Comparison of ENCODE assay signal across 19 mouse cellular contexts in genomic region chr2:162900590-162900916, GRCm38 (mm10). TPM values are rescaled to one million over a fixed set of nuclear protein-coding genes. Genes with fewer than 3 reads are reported as not detected.
DNase-seq lines count a peak whose midpoint lies in the region; ATAC-seq and TF ChIP-seq lines count a peak whose summit lies in the region.
"Had no signal": no experiment of that assay in that cellular context is flagged by ENCODE, and none has a peak within 500 bp of the region (broad histone marks: within the 10 kb centered on the region; RNA-seq: fewer than 3 reads in every experiment).

No protein-coding gene starts in this region.

- TF ChIP-seq POLR2A in thymus, adult 2 months (IDR thresholded peaks at IDR 0.05; ENCODE audit: control insufficient read depth, extremely low read depth, insufficient read depth, low read length, poor library complexity): no peak

- TF ChIP-seq CTCF in thymus, adult 2 months (IDR thresholded peaks at IDR 0.05; ENCODE audit: borderline replicate concordance, control insufficient read depth, extremely low read depth, insufficient read depth, low read length, poor library complexity): no peak

- H3K27me3 ChIP-seq in forebrain, embryonic 13.5 days: no peaks in the 10 kb centered on the region
- no peaks in the 10 kb centered on the region for H3K27me3 ChIP-seq in forebrain, embryonic 10.5 days (ENCODE audit: poor library complexity, severe bottlenecking)
- no peaks in the 10 kb centered on the region for H3K27me3 ChIP-seq in neural tube, embryonic 13.5 days
- H3K27me3 ChIP-seq in neural tube, embryonic 15.5 days (replicated peaks): no peaks in the 10 kb centered on the region
- H3K27me3 ChIP-seq in intestine, embryonic 14.5 days (replicated peaks; ENCODE audit: control insufficient read depth, insufficient read depth, low read length): no peaks in the 10 kb centered on the region
- H3K27me3 ChIP-seq in thymus, adult 2 months (ENCODE audit: control insufficient read depth, insufficient read depth, low read length): no peaks in the 10 kb centered on the region
- H3K27me3 ChIP-seq: heart, embryonic 12.5 days; limb, embryonic 12.5 days; midbrain, embryonic 15.5 days; neural tube, embryonic 12.5 days had no signal

- no peak overlapping the region for H3K9ac ChIP-seq in forebrain, embryonic 13.5 days
- no peak overlapping the region for H3K9ac ChIP-seq in neural tube, embryonic 13.5 days
- no peak overlapping the region for H3K9ac ChIP-seq in neural tube, embryonic 15.5 days (replicated peaks)
- H3K9ac ChIP-seq in intestine, embryonic 14.5 days (ENCODE audit: low read length): no peak overlapping the region
- H3K9ac ChIP-seq: heart, embryonic 12.5 days; limb, embryonic 12.5 days; midbrain, embryonic 15.5 days; neural tube, embryonic 12.5 days had no signal

- no peaks in the 10 kb centered on the region for H3K36me3 ChIP-seq in forebrain, embryonic 13.5 days (ENCODE audit: poor library complexity, severe bottlenecking)
- H3K36me3 ChIP-seq in forebrain, embryonic 10.5 days (replicated peaks): no peaks in the 10 kb centered on the region
- H3K36me3 ChIP-seq in neural tube, embryonic 13.5 days: no peaks in the 10 kb centered on the region
- no peaks in the 10 kb centered on the region for H3K36me3 ChIP-seq in neural tube, embryonic 15.5 days
- no peaks in the 10 kb centered on the region for H3K36me3 ChIP-seq in intestine, embryonic 14.5 days (ENCODE audit: control insufficient read depth, insufficient read depth, low read length)
- H3K36me3 ChIP-seq in thymus, adult 2 months (ENCODE audit: control insufficient read depth, insufficient read depth, low read length): no peaks in the 10 kb centered on the region
- H3K36me3 ChIP-seq: heart, embryonic 12.5 days; limb, embryonic 12.5 days; midbrain, embryonic 15.5 days; neural tube, embryonic 12.5 days had no signal

- ATAC-seq in forebrain, embryonic 13.5 days: 0 out of 2 replicates have a peak, but pooled peaks have one; percentile 27
- peak; percentile 23; the same call in 1 of the 2 replicates for ATAC-seq in neural tube, embryonic 13.5 days (ENCODE audit: low read depth)
- ATAC-seq in neural tube, embryonic 15.5 days (ENCODE audit: low FRiP score): no peak
- ATAC-seq in intestine, embryonic 14.5 days (replicated peaks; ENCODE audit: low FRiP score, low TSS enrichment, low read depth): peak; percentile 47; the same call in 1 of the 2 replicates
- ATAC-seq: midbrain, embryonic 15.5 days had no signal

- WGBS in forebrain, embryonic 13.5 days: 4% methylated on average over 2 of the region's 2 CpGs
- 11% methylated on average over 2 of the region's 2 CpGs for WGBS in forebrain, embryonic 10.5 days
- WGBS in neural tube, embryonic 13.5 days: 3% methylated on average over 2 of the region's 2 CpGs
- WGBS in neural tube, embryonic 15.5 days: 15% methylated on average over 2 of the region's 2 CpGs
- WGBS in intestine, embryonic 14.5 days: 37% methylated on average over 2 of the region's 2 CpGs
- 49% methylated on average over 2 of the region's 2 CpGs for WGBS in thymus, adult 2 months

- H3K27ac ChIP-seq in forebrain, embryonic 13.5 days: peak overlapping the region; percentile 48
- H3K27ac ChIP-seq in forebrain, embryonic 10.5 days: no peak overlapping the region
- H3K27ac ChIP-seq in neural tube, embryonic 13.5 days (replicated peaks): 0 out of 2 replicates have a peak overlapping the region, but pooled peaks have one; percentile 18
- no peak overlapping the region for H3K27ac ChIP-seq in neural tube, embryonic 15.5 days (replicated peaks)
- peak overlapping the region; percentile 62; the same call in 1 of the 2 replicates for H3K27ac ChIP-seq in intestine, embryonic 14.5 days (ENCODE audit: low read depth)
- no peak overlapping the region for H3K27ac ChIP-seq in thymus, adult 2 months (ENCODE audit: control insufficient read depth, insufficient read depth, low read length)
- H3K27ac ChIP-seq: limb, embryonic 12.5 days; midbrain, embryonic 15.5 days; neural tube, embryonic 12.5 days had no signal

- H3K9me3 ChIP-seq in forebrain, embryonic 13.5 days (replicated peaks): no peaks in the 10 kb centered on the region
- H3K9me3 ChIP-seq in forebrain, embryonic 10.5 days: no peaks in the 10 kb centered on the region
- H3K9me3 ChIP-seq in neural tube, embryonic 13.5 days: no peaks in the 10 kb centered on the region
- H3K9me3 ChIP-seq in neural tube, embryonic 15.5 days (replicated peaks): no peaks in the 10 kb centered on the region
- H3K9me3 ChIP-seq in intestine, embryonic 14.5 days (ENCODE audit: control insufficient read depth, low read length): no peaks in the 10 kb centered on the region
- H3K9me3 ChIP-seq: heart, embryonic 12.5 days; limb, embryonic 12.5 days; midbrain, embryonic 15.5 days; neural tube, embryonic 12.5 days had no signal

- DNase-seq in forebrain, embryonic 10.5 days (ENCODE audit: extremely low spot score, low spot score): no peak
- no peak for DNase-seq in intestine, embryonic 14.5 days (ENCODE audit: low spot score)
- DNase-seq in thymus, adult 2 months: no peak
- DNase-seq in layer of hippocampus, adult 11-12 months (ENCODE audit: low spot score): no peak
- DNase-seq: adrenal gland, adult 2 months; cerebellum, adult 18-20 months; heart, postnatal 4 days; lung, postnatal 14 days; spleen, adult 18-20 months; thymus, postnatal 25 days had no signal

- H3K4me2 ChIP-seq in forebrain, embryonic 13.5 days: no peak overlapping the region
- no peak overlapping the region for H3K4me2 ChIP-seq in neural tube, embryonic 13.5 days
- no peak overlapping the region for H3K4me2 ChIP-seq in neural tube, embryonic 15.5 days
- no peak overlapping the region for H3K4me2 ChIP-seq in intestine, embryonic 14.5 days (ENCODE audit: low read length)
- H3K4me2 ChIP-seq: heart, embryonic 12.5 days; limb, embryonic 12.5 days; midbrain, embryonic 15.5 days; neural tube, embryonic 12.5 days had no signal

- H3K4me3 ChIP-seq in forebrain, embryonic 13.5 days: no peak overlapping the region
- H3K4me3 ChIP-seq in forebrain, embryonic 10.5 days: no peak overlapping the region
- no peak overlapping the region for H3K4me3 ChIP-seq in neural tube, embryonic 13.5 days
- no peak overlapping the region for H3K4me3 ChIP-seq in neural tube, embryonic 15.5 days (replicated peaks)
- H3K4me3 ChIP-seq in intestine, embryonic 14.5 days (ENCODE audit: low read depth, low read length): no peak overlapping the region
- H3K4me3 ChIP-seq in thymus, adult 2 months (ENCODE audit: control insufficient read depth, insufficient read depth, low read length): no peak overlapping the region
- H3K4me3 ChIP-seq: heart, embryonic 12.5 days; limb, embryonic 12.5 days; midbrain, embryonic 15.5 days; neural tube, embryonic 12.5 days had no signal

- H3K4me1 ChIP-seq in forebrain, embryonic 13.5 days: peaks cover 15% of the 10 kb centered on the region
- H3K4me1 ChIP-seq in forebrain, embryonic 10.5 days: peaks cover 23% of the 10 kb centered on the region
- H3K4me1 ChIP-seq in neural tube, embryonic 13.5 days (replicated peaks): peaks cover 10% of the 10 kb centered on the region
- peaks cover 7% of the 10 kb centered on the region for H3K4me1 ChIP-seq in neural tube, embryonic 15.5 days
- no peaks in the 10 kb centered on the region for H3K4me1 ChIP-seq in intestine, embryonic 14.5 days (replicated peaks; ENCODE audit: control insufficient read depth, insufficient read depth, low read length)
- H3K4me1 ChIP-seq in thymus, adult 2 months (replicated peaks; ENCODE audit: control insufficient read depth, insufficient read depth, low read length): no peaks in the 10 kb centered on the region
- H3K4me1 ChIP-seq: limb, embryonic 12.5 days had no signal

RNA-seq across cellular contexts. Expression of gene Srsf6, which starts 30.8 kb away (rescaled TPM):
- 212 and 238 TPM in 2 replicates for polyA plus RNA-seq in forebrain, embryonic 13.5 days (2015; fragmentation: Nextera tagmentation; extraction: Ambion mirVana)
- 291 and 302 TPM in 2 replicates for polyA plus RNA-seq in forebrain, embryonic 10.5 days (2016; fragmentation: Nextera tagmentation; extraction: Ambion mirVana)
- polyA plus RNA-seq in neural tube, embryonic 13.5 days (2015; fragmentation: Nextera tagmentation; extraction: Ambion mirVana): 167 and 187 TPM in 2 replicates
- 125 and 133 TPM in 2 replicates for polyA plus RNA-seq in neural tube, embryonic 15.5 days (2015; fragmentation: Nextera tagmentation; extraction: Ambion mirVana)
- 193 and 195 TPM in 2 replicates for polyA plus RNA-seq in intestine, embryonic 14.5 days (2014; fragmentation: Nextera tagmentation; extraction: Ambion mirVana)
- 194 and 237 TPM in 2 replicates for polyA plus RNA-seq in thymus, adult 2 months (2012; rRNA removed)

RNA-seq across cellular contexts. Expression of gene L3mbtl1, which starts 42.7 kb away (rescaled TPM):
- polyA plus RNA-seq in forebrain, embryonic 13.5 days (2015; fragmentation: Nextera tagmentation; extraction: Ambion mirVana): 0.25 and 0.37 TPM in 2 replicates
- polyA plus RNA-seq in forebrain, embryonic 10.5 days (2016; fragmentation: Nextera tagmentation; extraction: Ambion mirVana): 0.11 and 0.33 TPM in 2 replicates
- 0.96 and 1.1 TPM in 2 replicates for polyA plus RNA-seq in neural tube, embryonic 13.5 days (2015; fragmentation: Nextera tagmentation; extraction: Ambion mirVana)
- polyA plus RNA-seq in neural tube, embryonic 15.5 days (2015; fragmentation: Nextera tagmentation; extraction: Ambion mirVana): 3.6 and 6.0 TPM in 2 replicates
- polyA plus RNA-seq in intestine, embryonic 14.5 days (2014; fragmentation: Nextera tagmentation; extraction: Ambion mirVana): 0.07 TPM in 1 of 2 replicates, not detected in the other
- 0.19 and 0.36 TPM in 2 replicates for polyA plus RNA-seq in thymus, adult 2 months (2012; rRNA removed)
- polyA plus RNA-seq: heart, embryonic 12.5 days; kidney, embryonic 14.5 days; liver, embryonic 16.5 days had no signal

Comparison
In these comparisons a context has a peak if more than half of its experiments do, and no peak if none do; other contexts are left out.
1. H3K27ac ChIP-seq: peak in forebrain, embryonic 13.5 days (single experiment), neural tube, embryonic 13.5 days (single experiment) and intestine, embryonic 14.5 days (single experiment); none in forebrain, embryonic 10.5 days (single experiment), neural tube, embryonic 15.5 days (single experiment) and thymus, adult 2 months (single experiment).